In the genomic region with DNA sequence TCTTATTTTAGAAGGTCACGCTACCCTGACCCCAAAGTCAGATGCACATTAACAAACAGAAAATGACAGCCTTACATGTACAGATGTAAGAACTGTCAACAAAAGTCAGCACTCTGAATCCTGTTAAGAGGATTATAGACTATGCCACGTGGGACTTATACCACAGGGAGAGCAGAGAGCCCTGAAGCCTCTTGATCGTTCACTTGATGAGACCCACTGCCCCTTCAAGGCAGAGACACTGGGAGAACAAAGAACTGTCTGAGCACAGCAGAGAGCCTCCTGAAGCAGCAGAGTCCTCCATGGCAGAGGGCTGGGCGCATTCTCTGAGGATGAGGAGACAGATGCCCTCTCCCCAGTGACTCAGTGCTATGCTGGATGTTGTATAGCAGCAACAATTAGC, we compare ENCODE assay signal across 22 mouse cellular contexts.
DNase-seq lines count a peak whose midpoint lies in the region; ATAC-seq lines count a peak whose summit lies in the region.
"Had no signal": no experiment of that assay in that cellular context is flagged by ENCODE, and none has a peak within 500 bp of the region (broad histone marks: within the 10 kb centered on the region; RNA-seq: fewer than 3 reads in every experiment).

No protein-coding gene starts in this region.

- ATAC-seq in hindbrain, embryonic 14.5 days (ENCODE audit: low FRiP score), result no peak
- no peak for ATAC-seq in hindbrain, embryonic 11.5 days (ENCODE audit: low FRiP score)
- ATAC-seq in midbrain, embryonic 14.5 days (ENCODE audit: low FRiP score, low TSS enrichment), result no peak; the same call in 1 of the 2 replicates
- ATAC-seq: intestine, embryonic 16.5 days; Patski had no signal

- WGBS in hindbrain, embryonic 14.5 days, result 37% methylated on average over 4 of the region's 4 CpGs
- WGBS in hindbrain, embryonic 11.5 days, result 45% methylated on average over 4 of the region's 4 CpGs
- WGBS in midbrain, embryonic 14.5 days, result 6% methylated on average over 4 of the region's 4 CpGs

- no peaks in the 10 kb centered on the region for H3K27me3 ChIP-seq in hindbrain, embryonic 14.5 days (ENCODE audit: control insufficient read depth, insufficient read depth, low read length)
- H3K27me3 ChIP-seq in hindbrain, embryonic 11.5 days (ENCODE audit: control insufficient read depth, insufficient read depth, low read length), result no peaks in the 10 kb centered on the region
- H3K27me3 ChIP-seq in midbrain, embryonic 14.5 days (ENCODE audit: control insufficient read depth, insufficient read depth, low read length), result no peaks in the 10 kb centered on the region
- H3K27me3 ChIP-seq: hindbrain, embryonic 15.5 days; neural tube, embryonic 13.5 days; Patski had no signal

- H3K4me2 ChIP-seq in hindbrain, embryonic 14.5 days (replicated peaks), result no peak overlapping the region
- H3K4me2 ChIP-seq in hindbrain, embryonic 11.5 days (replicated peaks; ENCODE audit: low read depth, low read length), result no peak overlapping the region
- H3K4me2 ChIP-seq in midbrain, embryonic 14.5 days (ENCODE audit: low read length), result no peak overlapping the region
- H3K4me2 ChIP-seq: hindbrain, embryonic 15.5 days; neural tube, embryonic 13.5 days had no signal

- no peaks in the 10 kb centered on the region for H3K4me1 ChIP-seq in hindbrain, embryonic 14.5 days (replicated peaks; ENCODE audit: control insufficient read depth, insufficient read depth, low read length)
- no peaks in the 10 kb centered on the region for H3K4me1 ChIP-seq in hindbrain, embryonic 11.5 days (replicated peaks; ENCODE audit: control insufficient read depth, insufficient read depth, low read length)
- H3K4me1 ChIP-seq in midbrain, embryonic 14.5 days (ENCODE audit: control insufficient read depth, insufficient read depth, low read length), result no peaks in the 10 kb centered on the region
- H3K4me1 ChIP-seq: hindbrain, embryonic 15.5 days had no signal

- peak; percentile 17 for DNase-seq in embryo, embryonic 9.5 days (ENCODE audit: extremely low spot score)
- no peak for DNase-seq in embryo, embryonic 10 days (ENCODE audit: low spot score)
- DNase-seq in hindbrain, embryonic 14.5 days (ENCODE audit: low spot score), result no peak
- no peak for DNase-seq in hindbrain, embryonic 11.5 days (ENCODE audit: low spot score)
- DNase-seq in Muller cell, postnatal 12 days (ENCODE audit: inconsistent ontology term), result peak; percentile 44
- peak; percentile 65 for DNase-seq in midbrain, embryonic 14.5 days
- no peak for DNase-seq in urinary bladder, postnatal 25 days (ENCODE audit: low spot score)
- no peak for DNase-seq in adrenal gland, postnatal 4 days (ENCODE audit: low spot score in 2 of 2)
- DNase-seq: adrenal gland, adult 2 months; cerebellum, adult 18-20 months; cerebellum, postnatal 14 days; kidney, postnatal 25 days; layer of hippocampus, postnatal 36 days; lung, postnatal 4 days; thymus, postnatal 14 days had no signal

- no peaks in the 10 kb centered on the region for H3K9me3 ChIP-seq in hindbrain, embryonic 14.5 days (ENCODE audit: control insufficient read depth, low read length)
- H3K9me3 ChIP-seq in hindbrain, embryonic 11.5 days (ENCODE audit: control insufficient read depth, low read length), result no peaks in the 10 kb centered on the region
- H3K9me3 ChIP-seq in midbrain, embryonic 14.5 days (ENCODE audit: control insufficient read depth, low read length), result no peaks in the 10 kb centered on the region
- H3K9me3 ChIP-seq: heart, embryonic 10.5 days; hindbrain, embryonic 15.5 days; neural tube, embryonic 13.5 days had no signal

- H3K27ac ChIP-seq in hindbrain, embryonic 14.5 days, result 0 out of 2 replicates have a peak overlapping the region, but pooled peaks have one; percentile 7
- H3K27ac ChIP-seq in hindbrain, embryonic 11.5 days (ENCODE audit: low read depth, low read length), result no peak overlapping the region
- H3K27ac ChIP-seq in midbrain, embryonic 14.5 days (replicated peaks; ENCODE audit: low read depth, low read length), result no peak overlapping the region
- H3K27ac ChIP-seq: heart, embryonic 10.5 days; hindbrain, embryonic 15.5 days; layer of hippocampus, adult 2 months; neural tube, embryonic 13.5 days had no signal

- no peak overlapping the region for H3K4me3 ChIP-seq in hindbrain, embryonic 14.5 days (replicated peaks; ENCODE audit: low read length)
- no peak overlapping the region for H3K4me3 ChIP-seq in hindbrain, embryonic 11.5 days (ENCODE audit: low read depth, low read length)
- no peak overlapping the region for H3K4me3 ChIP-seq in midbrain, embryonic 14.5 days (replicated peaks; ENCODE audit: low read depth, low read length)
- H3K4me3 ChIP-seq: heart, embryonic 10.5 days; hindbrain, embryonic 15.5 days; layer of hippocampus, adult 2 months; myocyte; neural tube, embryonic 13.5 days had no signal

- no peak overlapping the region for H3K9ac ChIP-seq in hindbrain, embryonic 14.5 days
- H3K9ac ChIP-seq in hindbrain, embryonic 11.5 days (ENCODE audit: low read depth, low read length), result no peak overlapping the region
- no peak overlapping the region for H3K9ac ChIP-seq in midbrain, embryonic 14.5 days (replicated peaks; ENCODE audit: low read length)
- H3K9ac ChIP-seq: hindbrain, embryonic 15.5 days; neural tube, embryonic 13.5 days had no signal

- H3K36me3 ChIP-seq in hindbrain, embryonic 14.5 days (replicated peaks; ENCODE audit: control insufficient read depth, insufficient read depth), result no peaks in the 10 kb centered on the region
- no peaks in the 10 kb centered on the region for H3K36me3 ChIP-seq in hindbrain, embryonic 11.5 days (ENCODE audit: control insufficient read depth, insufficient read depth, low read length)
- no peaks in the 10 kb centered on the region for H3K36me3 ChIP-seq in midbrain, embryonic 14.5 days (ENCODE audit: control insufficient read depth, insufficient read depth, low read length)
- H3K36me3 ChIP-seq: heart, embryonic 10.5 days; hindbrain, embryonic 15.5 days had no signal

Comparison
In these comparisons a context has a peak if more than half of its experiments do, and no peak if none do; other contexts are left out.
1. DNase-seq: peak in embryo, embryonic 9.5 days (single experiment), Muller cell, postnatal 12 days (single experiment) and midbrain, embryonic 14.5 days (single experiment); none in embryo, embryonic 10 days (single experiment), hindbrain, embryonic 14.5 days (single experiment), hindbrain, embryonic 11.5 days (single experiment), urinary bladder, postnatal 25 days (single experiment) and adrenal gland, postnatal 4 days (0 of 2).